Mouse (Mus musculus) embryo, embryonic 9.5 days (tissue): ENCODE data around the gene Akt1.

Experiments
- DNase-seq: peaks from one replicate; pipeline ENCODE4 v3.0.0-alpha.2; 2017; ENCODE audit errors: extremely low spot score

Akt1 gene

GRCm38 (mm10) chr12:112688458-112688857 lies 13.8 kb upstream of the Akt1 start:
- DNase-seq, result no peak

- no peak for DNase-seq
Measured at GRCm38 (mm10) chr12:112683351-112683750, 8.7 kb upstream of the Akt1 start.

- DNase-seq, result peak; percentile 48
Measured at GRCm38 (mm10) chr12:112679027-112679996, 4.6 kb upstream of the Akt1 start.

GRCm38 (mm10) chr12:112678555-112679026 lies 3.9 kb upstream of the Akt1 start, which contains the start of gene Zbtb42:
TSS of gene Zbtb42 (plus strand) at chr12:112678828.
- DNase-seq, result peak; percentile 87

- no peak for DNase-seq
Measured at GRCm38 (mm10) chr12:112677943-112678554, 3.4 kb upstream of the Akt1 start.

GRCm38 (mm10) chr12:112677076-112677475 lies 2.4 kb upstream of the Akt1 start:
- no peak for DNase-seq

GRCm38 (mm10) chr12:112675245-112676035 lies 756 bp upstream of the Akt1 start:
- DNase-seq, result peak; percentile 89

- DNase-seq, result no peak
Measured at GRCm38 (mm10) chr12:112673576-112674091, 1.1 kb downstream of the Akt1 start.

GRCm38 (mm10) chr12:112672744-112673575 lies 1.7 kb downstream of the Akt1 start:
- DNase-seq, result peak; percentile 49

- DNase-seq, result no peak
Measured at GRCm38 (mm10) chr12:112671891-112672290, 2.8 kb downstream of the Akt1 start.

GRCm38 (mm10) chr12:112670718-112671393 lies 3.8 kb downstream of the Akt1 start:
- no peak for DNase-seq

- DNase-seq, result no peak
Measured at GRCm38 (mm10) chr12:112667619-112668297, 6.9 kb downstream of the Akt1 start.

- no peak for DNase-seq
Measured at GRCm38 (mm10) chr12:112665881-112666544, 8.7 kb downstream of the Akt1 start.

GRCm38 (mm10) chr12:112665445-112665844 lies 9.2 kb downstream of the Akt1 start:
- no peak for DNase-seq

- no peak for DNase-seq
Measured at GRCm38 (mm10) chr12:112664656-112665055, 10.0 kb downstream of the Akt1 start.

GRCm38 (mm10) chr12:112664124-112664523 lies 10.6 kb downstream of the Akt1 start:
- DNase-seq, result no peak

GRCm38 (mm10) chr12:112663716-112664115 lies 11.0 kb downstream of the Akt1 start:
- no peak for DNase-seq

- no peak for DNase-seq
Measured at GRCm38 (mm10) chr12:112663303-112663702, 11.4 kb downstream of the Akt1 start.

GRCm38 (mm10) chr12:112661851-112662250 lies 12.8 kb downstream of the Akt1 start:
- no peak for DNase-seq
